Mouse (Mus musculus): ENCODE results near the gene Scnn1b.

Gene Scnn1b

DNA sequence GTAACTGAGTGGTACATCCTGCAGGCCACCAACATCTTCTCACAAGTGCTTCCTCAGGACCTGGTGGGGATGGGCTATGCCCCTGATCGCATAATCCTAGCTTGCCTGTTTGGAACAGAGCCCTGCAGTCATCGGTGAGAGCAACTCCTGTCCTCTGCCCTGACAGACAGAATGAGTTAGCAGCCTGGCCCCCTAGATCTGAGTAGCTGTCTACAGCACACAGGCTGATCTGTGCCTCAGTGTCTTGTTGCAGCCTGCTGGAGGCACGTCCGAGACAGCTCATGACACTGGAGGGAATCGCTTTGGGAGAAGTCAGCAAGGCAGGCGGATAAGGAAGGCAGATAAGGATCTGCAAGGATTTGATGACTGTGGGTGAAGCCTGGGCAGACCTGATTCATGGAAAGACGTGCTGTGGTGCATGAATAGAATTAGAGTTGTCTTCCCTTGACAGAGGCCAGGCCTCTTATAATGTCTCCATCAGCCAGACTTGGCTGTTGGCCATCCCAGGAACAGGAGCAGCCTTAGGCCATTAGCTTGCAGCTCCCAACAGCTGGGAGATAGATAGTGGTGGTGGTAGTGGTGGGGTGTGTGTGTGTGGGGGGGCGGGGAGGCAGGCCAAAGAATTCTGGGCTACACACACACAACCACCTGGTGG is 38.0 kb downstream of the Scnn1b start:
- in situ Hi-C loops (cut with MboI; ENCODE audit: low pct_unique_long_range_greater_than_20kb in 1 of 2, low sequenced_read_pairs in 2 of 2, unreplicated experiment in 1 of 2) = no loop called here

DNA sequence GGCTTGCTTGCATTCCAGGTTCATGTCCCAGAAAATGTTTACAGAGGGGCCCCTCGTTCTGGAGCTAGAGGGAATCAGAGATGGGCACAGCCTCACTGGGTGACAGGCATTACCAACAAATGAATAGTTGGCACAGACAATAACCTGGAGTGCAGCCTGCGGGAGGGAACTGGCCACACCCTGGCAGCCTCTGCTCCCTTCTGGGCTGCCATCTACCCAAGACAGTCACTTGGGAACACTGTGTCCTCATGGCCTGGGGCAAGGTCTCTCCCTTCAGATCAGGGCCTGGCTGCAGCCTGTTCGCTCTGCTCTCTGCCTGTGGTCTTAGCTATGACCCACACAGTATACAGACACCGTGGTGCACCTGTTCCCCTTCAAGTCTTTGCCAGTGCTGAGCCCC is 42.0 kb downstream of the Scnn1b start:
- in situ Hi-C loops (cut with MboI; ENCODE audit: low pct_unique_long_range_greater_than_20kb in 1 of 2, low sequenced_read_pairs in 2 of 2, unreplicated experiment in 1 of 2) = no loop called here

DNA sequence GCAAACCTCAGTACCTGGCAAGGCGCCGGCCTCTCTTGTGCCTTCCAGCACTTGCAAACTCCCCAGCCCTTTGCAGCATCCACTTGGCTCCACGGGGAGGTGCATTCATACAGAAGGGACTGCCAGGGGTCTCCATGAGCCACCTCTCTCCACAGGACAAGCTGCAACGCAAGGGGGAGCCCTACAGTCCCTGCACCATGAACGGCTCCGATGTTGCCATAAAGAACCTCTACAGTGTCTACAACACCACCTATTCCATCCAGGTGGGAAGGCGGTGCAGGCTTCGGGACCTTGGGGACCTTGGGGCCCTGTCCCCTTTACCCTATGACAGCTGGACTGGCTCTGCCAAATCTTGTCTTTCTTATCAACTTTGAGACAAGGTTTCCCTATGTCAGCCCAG is 47.4 kb downstream of the Scnn1b start:
- in situ Hi-C loops (cut with MboI; ENCODE audit: low pct_unique_long_range_greater_than_20kb in 1 of 2, low sequenced_read_pairs in 2 of 2, unreplicated experiment in 1 of 2) = no loop called here

DNA sequence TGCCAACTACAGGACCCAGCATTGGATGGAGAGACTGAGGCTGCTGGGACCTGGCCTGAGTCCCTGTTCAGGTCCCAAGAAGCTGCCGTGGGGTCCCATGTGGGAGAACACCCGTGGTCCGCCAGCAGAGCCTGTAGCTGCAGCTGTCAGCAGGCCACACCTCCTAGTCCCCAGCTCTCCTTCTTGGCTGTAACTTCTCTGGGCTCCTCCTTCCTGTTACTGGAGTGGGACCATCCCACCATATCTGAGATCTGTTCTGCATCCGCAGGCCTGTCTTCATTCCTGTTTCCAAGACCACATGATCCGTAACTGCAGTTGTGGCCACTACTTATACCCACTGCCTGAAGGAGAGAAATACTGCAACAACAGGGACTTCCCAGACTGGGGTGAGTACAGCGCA is 49.1 kb downstream of the Scnn1b start:
- in situ Hi-C loops (cut with MboI; ENCODE audit: low pct_unique_long_range_greater_than_20kb in 1 of 2, low sequenced_read_pairs in 2 of 2, unreplicated experiment in 1 of 2) = no loop called here

DNA sequence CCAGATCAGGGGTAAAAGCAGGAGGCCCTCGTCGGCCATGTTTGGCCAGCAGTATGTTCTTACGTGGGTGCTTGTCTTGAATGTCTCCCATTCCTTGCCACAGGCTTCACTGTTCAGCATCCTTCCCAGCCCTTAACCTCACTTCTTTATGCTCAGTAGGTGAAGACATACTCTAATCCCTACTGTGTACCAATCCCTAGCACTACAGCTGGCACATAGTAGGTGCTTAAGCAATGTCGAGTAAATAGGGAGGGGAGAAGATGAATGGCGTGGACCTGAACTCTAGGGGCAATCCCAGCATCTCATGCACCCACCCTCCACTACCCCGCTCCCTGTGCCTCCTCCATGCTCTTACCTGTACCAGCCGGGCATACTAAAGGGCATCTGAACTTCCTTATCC is 59.5 kb downstream of the Scnn1b start:
- in situ Hi-C loops (cut with MboI; ENCODE audit: low pct_unique_long_range_greater_than_20kb in 1 of 2, low sequenced_read_pairs in 2 of 2, unreplicated experiment in 1 of 2) = no loop called here

DNA sequence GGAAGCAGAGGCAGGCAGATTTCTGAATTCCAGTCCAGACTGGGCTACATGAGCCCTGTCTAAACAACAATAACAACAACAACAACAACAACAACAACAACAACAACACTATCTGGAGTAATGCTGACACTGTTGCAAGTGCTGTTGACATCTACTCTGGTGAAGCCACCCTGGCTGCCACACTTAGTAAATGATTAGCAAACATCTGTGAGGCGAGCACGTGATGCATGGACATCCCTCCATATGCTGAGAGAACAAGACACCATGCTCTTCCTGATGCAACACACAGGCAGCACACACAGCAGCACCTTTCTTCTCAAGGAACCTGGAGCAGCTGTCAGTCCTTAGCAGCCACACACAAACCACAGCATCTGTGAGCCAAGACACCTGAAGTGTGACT is 63.0 kb downstream of the Scnn1b start:
- in situ Hi-C loops (cut with MboI; ENCODE audit: low pct_unique_long_range_greater_than_20kb in 1 of 2, low sequenced_read_pairs in 2 of 2, unreplicated experiment in 1 of 2) = no loop called here

DNA sequence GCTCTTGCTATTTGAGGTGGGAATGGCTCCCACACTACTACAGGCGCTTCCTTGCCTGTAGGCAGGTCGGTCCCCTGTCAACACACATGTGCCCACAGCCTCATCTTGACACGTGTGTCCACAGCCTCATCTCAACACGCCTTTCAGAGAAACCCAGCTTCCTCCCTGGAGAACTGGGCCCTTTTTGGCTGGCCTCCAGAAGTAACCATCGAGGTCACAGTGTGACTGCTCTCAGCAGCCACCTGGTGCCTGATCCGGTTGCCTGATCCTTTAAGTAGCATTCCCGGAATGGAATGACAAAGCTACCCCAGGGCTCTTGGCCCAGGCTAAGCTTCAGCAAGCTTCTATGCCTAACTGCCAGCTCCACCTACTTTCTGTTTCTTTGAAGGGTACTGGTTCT is 66.4 kb downstream of the Scnn1b start:
- in situ Hi-C loops (cut with MboI; ENCODE audit: low pct_unique_long_range_greater_than_20kb in 1 of 2, low sequenced_read_pairs in 2 of 2, unreplicated experiment in 1 of 2) = no loop called here

DNA sequence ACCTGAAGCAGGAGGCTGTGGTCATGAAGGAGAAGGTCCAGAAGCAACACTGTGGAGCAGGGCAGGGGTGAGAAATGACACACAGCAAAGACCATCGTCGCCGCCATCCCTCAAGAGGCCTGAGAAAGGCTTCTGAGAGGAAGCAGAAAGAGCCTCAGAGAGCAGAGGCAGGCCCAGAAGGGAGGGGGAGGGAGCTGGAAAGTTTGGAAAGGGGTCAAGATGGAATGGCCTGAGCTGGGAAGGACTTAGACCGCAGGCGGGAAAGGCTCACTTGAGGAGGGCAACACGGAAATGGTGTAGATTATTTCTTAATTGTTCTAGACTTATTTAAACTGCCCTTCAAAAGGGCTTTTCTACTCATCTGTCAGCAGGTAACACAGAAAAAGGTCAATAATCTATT is 68.8 kb downstream of the Scnn1b start:
- in situ Hi-C loops (cut with MboI; ENCODE audit: low pct_unique_long_range_greater_than_20kb in 1 of 2, low sequenced_read_pairs in 2 of 2, unreplicated experiment in 1 of 2) = no loop called here

DNA sequence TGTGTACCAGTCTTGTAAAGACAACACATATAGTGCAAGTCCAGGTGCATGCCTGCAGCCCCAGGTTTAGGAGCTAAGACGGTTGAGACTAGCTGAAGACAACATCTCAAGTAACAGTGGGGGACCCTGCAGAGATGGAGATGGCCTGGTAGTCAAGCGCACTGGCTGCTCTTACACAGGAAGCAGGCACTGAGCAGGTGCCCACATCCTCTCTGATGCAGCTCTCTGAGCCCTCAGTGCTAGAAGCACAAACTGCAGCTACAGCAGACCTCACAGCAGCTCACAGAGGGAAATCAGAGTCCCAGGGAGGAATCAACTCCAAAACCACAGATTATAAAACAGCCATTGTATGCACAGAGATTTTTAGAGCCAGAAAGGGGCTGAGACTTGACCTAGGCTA is 69.5 kb downstream of the Scnn1b start:
- in situ Hi-C loops (cut with MboI; ENCODE audit: low pct_unique_long_range_greater_than_20kb in 1 of 2, low sequenced_read_pairs in 2 of 2, unreplicated experiment in 1 of 2) = no loop called here

DNA sequence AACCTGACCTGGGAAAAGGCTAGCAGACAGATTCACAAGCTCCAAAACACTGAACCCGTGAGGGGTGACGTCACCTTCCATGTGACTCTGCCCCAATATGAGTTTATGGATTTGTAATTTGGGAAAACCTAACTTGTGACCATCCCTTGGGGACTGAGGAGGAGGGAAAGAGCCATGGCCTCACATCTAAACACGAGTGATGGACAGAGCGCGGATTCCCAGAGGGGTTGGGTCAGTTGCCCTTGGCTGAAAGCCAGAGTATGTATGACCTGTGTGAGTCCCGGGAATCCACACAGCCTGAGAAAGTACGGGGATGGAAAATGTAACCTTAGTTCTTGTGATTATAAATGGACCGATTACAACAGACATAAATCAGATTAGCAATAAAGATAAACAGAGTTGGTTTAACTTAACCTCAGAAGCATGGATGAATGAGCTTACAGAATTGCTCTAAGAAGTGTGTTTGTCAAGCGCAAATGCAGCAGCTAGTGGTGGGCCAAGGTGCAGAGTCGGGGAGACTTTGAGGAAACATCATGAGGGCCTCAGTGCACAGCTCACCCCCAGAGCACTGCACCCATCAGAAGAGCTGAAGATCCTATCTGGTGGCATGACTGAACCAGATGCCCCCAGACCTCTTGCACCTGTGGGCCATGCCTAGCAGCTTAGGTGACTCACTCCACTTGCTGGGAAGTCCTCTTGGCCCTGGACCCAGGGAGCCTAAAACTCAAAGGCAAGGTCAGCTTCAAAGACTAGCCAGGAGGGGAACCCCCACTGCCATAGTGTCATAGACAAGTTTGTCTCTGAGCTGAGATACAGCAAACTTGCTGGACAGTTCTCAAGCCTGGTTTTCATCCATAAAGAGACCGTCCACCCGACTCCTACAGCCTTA is 71.3 kb downstream of the Scnn1b start:
- in situ Hi-C loops (cut with MboI; ENCODE audit: low pct_unique_long_range_greater_than_20kb in 1 of 2, low sequenced_read_pairs in 2 of 2, unreplicated experiment in 1 of 2) = no loop called here

DNA sequence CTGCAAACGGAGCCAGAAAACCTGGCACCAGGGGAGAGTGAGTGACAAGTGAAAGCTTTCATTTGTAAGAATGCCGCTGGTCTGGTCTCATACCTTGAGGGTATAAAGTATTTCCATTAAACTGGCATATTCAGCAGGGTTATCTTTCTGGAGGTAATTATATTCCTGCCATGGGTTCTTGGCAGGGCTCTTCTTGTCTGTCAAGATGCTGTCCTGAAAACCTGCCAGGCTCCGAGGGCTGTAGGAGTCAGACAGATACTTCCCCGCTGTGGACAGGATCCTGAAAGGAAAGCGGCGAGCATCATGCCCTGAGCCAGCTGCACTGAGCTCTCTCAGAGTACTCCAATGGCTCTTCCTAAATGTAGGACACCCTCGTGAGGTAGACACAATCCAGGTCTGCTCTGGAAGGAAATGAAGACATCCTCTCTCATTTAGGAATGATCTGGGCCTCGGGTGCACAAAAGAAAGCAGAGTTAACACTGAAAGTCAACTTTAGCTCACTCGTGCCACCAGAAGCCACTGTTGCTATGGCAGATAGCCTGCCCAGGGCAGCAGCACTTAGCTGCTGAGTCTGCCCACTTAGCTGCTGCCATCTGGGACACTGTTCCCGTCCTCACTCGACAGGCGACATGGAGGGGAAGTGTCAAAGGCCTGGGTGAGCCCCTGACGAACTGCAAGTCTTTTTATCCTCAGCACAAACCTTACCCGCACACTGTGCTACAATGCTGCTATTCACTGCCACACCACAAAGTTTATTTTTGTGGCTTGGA is 72.2 kb downstream of the Scnn1b start:
- in situ Hi-C loops (cut with MboI; ENCODE audit: low pct_unique_long_range_greater_than_20kb in 1 of 2, low sequenced_read_pairs in 2 of 2, unreplicated experiment in 1 of 2) = no loop called here

DNA sequence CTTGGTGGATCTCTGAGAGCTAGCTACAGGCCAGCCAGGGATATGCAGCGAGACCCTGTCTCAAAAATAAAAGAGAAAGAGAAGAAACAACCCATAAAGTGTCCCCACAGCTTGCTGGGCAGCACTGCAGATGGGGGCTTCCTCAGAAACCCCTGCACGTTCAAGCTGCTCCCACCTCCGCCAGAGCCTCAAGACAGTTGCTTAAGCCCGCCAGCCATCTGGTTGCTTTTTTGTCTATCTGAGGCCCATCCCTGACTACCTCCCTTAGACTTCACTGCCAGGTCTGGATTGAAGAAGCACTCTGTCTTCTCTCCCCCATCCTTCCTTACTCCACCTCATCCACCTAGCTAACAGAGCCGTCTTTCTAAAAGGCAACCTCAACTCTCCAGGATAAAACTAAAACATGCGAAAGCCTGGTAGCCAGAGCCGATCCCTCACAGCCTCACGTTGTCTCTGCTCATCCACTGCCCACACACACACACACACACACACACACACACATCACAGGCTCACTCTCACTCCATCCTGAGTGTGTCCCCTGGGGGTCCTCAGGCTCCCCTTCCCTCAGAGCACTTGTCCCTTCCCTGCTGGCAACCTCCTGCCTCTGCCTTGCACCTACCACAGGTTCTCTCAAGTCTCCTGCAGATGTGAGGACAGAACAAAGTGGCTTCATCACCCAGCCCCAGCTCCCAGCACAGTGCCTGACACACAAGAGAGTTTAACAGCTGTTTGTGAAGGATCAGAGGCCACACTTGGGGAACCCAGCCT is 73.5 kb downstream of the Scnn1b start:
- in situ Hi-C loops (cut with MboI; ENCODE audit: low pct_unique_long_range_greater_than_20kb in 1 of 2, low sequenced_read_pairs in 2 of 2, unreplicated experiment in 1 of 2) = no loop called here

DNA sequence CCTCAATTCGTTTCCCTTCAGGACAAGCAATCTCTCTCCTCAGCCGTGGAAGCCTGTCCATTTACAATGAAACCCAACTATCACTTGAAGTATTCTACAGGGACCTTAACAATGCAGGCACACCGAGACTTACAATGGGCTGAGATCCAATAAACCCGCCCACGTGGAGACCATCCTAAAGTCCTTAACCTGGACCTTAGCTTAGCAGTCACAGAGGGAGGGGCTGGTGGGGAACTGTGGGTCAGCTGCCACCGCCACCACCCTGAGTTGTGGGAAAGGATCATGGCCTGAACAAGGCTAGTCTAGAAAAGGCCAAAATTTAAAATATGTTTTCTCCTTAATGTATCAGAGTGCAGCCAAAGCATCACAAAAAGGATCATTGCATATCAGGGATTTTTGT is 74.4 kb downstream of the Scnn1b start:
- in situ Hi-C loops (cut with MboI; ENCODE audit: low pct_unique_long_range_greater_than_20kb in 1 of 2, low sequenced_read_pairs in 2 of 2, unreplicated experiment in 1 of 2) = no loop called here

DNA sequence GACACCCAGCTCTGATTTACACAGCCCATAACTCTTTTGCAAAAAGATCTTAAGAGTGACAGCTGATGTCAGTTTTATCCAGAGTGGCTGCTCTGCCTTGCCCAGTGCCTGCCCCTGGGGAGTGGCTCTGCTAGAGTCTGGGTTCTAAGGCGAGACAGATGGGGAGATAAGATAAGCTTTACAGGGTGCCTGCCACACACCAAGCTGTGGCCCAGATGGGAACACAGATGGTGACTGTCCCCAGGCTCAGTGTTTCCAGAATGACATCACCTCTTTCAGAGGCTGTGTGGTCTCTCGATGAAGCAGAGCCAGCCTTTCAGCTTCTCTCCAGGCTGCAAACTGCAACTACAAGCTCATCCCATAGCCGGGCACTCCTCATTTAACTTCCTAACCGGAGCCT is 74.9 kb downstream of the Scnn1b start:
- in situ Hi-C loops (cut with MboI; ENCODE audit: low pct_unique_long_range_greater_than_20kb in 1 of 2, low sequenced_read_pairs in 2 of 2, unreplicated experiment in 1 of 2) = no loop called here

DNA sequence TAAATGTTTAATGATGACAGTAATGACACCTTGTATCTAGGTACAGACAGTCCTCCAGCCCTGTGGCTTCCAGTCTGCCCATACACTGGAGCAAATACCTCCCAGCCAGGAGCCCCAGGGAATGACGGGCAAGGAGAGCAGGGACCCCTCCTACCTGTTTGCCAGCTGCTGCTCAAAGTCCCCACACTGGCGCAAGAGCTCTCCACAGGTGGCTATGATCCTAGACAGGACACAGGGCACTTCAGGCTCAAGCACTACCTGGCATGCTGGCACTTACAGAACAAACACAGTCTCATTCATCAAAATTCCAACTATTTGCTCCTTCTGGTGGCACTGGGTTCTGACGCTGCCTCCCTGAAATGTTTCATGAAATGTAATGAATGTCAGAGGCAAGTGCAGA is 76.2 kb downstream of the Scnn1b start:
- in situ Hi-C loops (cut with MboI; ENCODE audit: low pct_unique_long_range_greater_than_20kb in 1 of 2, low sequenced_read_pairs in 2 of 2, unreplicated experiment in 1 of 2) = no loop called here

DNA sequence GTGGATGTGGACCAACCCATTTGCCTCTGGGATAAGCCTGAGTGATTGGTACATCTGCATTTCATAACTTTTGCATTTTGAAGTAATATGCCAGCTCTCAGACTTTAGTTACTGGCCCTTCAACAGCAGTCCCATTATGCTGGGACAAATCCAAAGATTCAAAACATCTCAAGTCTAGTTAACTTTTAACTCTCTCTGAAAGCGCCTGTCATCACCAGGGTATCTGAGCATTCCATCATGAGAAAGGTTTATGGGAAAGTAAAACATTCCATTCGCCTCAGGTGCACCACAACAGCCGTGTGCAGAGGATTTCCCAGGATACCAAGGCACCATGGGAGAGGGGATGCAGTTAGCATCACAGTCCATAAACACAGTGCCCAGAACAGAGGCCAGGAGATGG is 76.8 kb downstream of the Scnn1b start:
- in situ Hi-C loops (cut with MboI; ENCODE audit: low pct_unique_long_range_greater_than_20kb in 1 of 2, low sequenced_read_pairs in 2 of 2, unreplicated experiment in 1 of 2) = no loop called here

DNA sequence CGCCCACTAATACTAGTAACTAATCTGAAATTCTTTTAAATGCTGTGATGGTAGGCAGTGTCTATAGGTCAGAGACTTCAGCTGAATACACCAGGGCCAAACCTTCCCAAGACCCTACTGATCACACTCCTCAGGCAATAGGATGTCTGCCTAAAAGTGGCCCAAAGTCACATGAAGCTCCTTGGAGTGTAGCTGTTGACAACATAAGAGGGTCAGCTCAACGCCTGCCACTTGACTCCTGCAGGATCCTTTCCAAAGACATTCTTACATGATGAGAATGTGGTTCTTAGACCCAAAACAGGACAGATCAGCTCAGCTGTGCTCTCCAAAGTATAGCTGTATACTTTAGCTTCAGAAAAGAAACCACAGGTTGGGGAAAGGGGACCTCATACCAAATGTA is 77.5 kb downstream of the Scnn1b start:
- in situ Hi-C loops (cut with MboI; ENCODE audit: low pct_unique_long_range_greater_than_20kb in 1 of 2, low sequenced_read_pairs in 2 of 2, unreplicated experiment in 1 of 2) = no loop called here

DNA sequence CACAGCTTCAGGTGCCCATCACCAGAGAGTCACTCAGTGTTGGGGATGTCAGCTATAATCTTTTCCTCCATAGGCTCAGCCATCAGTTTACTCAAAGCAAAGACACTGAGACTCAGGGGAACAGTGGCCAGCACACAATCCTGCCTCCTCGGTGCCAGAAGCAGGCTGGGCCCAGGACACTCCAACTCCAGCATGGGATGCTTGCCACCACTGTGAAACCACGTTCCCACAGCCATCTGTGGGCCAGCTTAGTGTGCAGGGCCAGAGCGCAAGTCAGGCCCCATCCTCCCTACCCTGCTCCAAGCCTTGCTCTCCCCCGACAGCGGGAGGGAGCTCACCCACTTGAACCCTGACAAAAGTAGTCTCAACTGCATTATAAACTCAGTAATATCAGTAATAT is 81.4 kb downstream of the Scnn1b start:
- in situ Hi-C loops (cut with MboI; ENCODE audit: low pct_unique_long_range_greater_than_20kb in 1 of 2, low sequenced_read_pairs in 2 of 2, unreplicated experiment in 1 of 2) = no loop called here

DNA sequence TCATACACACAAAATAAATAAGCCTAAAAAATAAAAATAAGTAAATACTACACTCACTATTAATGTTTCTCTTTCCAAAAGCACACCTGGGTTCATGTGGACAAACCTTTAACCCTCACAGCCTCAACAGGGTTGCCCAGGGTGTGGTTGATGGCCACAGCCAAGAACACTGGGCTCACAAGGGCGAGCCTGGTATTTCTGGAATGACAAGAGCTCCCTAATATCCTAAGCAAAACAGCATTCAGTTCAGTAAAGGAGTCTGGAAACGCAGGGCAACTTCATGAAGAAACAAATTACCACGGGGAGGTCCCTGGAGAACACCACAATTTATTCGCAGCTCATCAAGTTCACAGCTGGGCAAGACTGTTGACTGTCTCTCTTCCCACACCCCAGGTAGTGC is 82.7 kb downstream of the Scnn1b start:
- in situ Hi-C loops (cut with MboI; ENCODE audit: low pct_unique_long_range_greater_than_20kb in 1 of 2, low sequenced_read_pairs in 2 of 2, unreplicated experiment in 1 of 2) = no loop called here

Measured in mouse embryonic stem cell (cell line).